In genomic region chr10:78159906-78160305, GRCm38 (mm10) we compare ENCODE assay signal across 8 mouse cellular contexts. TPM values are rescaled to one million over a fixed set of nuclear protein-coding genes. Genes with fewer than 3 reads are reported as not detected.
A peak's percentile ranks its signal among the peaks of the same experiment; 100 is the strongest.
DNase-seq lines count a peak whose midpoint lies in the region; ATAC-seq lines count a peak whose summit lies in the region.

No protein-coding gene starts in this region.

- H3K27me3 ChIP-seq in intestine, embryonic 14.5 days (replicated peaks; ENCODE audit: control insufficient read depth, insufficient read depth, low read length), result no peaks in the 10 kb centered on the region

- H3K9ac ChIP-seq in intestine, embryonic 14.5 days (ENCODE audit: low read length), result no peak overlapping the region

- intact Hi-C loops in left cerebral cortex, postnatal 25 days (cut with DNase I), result loop anchor here (1.0 kb wide), 2 partner anchors 91 to 129 kb away; partner anchors contain the start of gene Icosl

- WGBS in intestine, embryonic 14.5 days, result 3% methylated on average over 7 of the region's 7 CpGs

- peaks cover 42% of the 10 kb centered on the region for H3K36me3 ChIP-seq in intestine, embryonic 14.5 days (ENCODE audit: control insufficient read depth, insufficient read depth, low read length)

- H3K4me1 ChIP-seq in intestine, embryonic 14.5 days (replicated peaks; ENCODE audit: control insufficient read depth, insufficient read depth, low read length), result peaks cover 6% of the 10 kb centered on the region

- peak; percentile 86 to 96 for DNase-seq in adrenal gland, adult (ENCODE audit: inconsistent age in 2 of 2, low spot score in 1 of 2)
- DNase-seq in embryo, embryonic 10.5 days (ENCODE audit: low spot score), result peak; percentile 95
- peak; percentile 76 for DNase-seq in gastrocnemius, postnatal 25 days
- peak; percentile 95 for DNase-seq in intestine, embryonic 14.5 days (ENCODE audit: low spot score)
- DNase-seq in left cerebral cortex, postnatal 25 days (ENCODE audit: low spot score in 2 of 2), result peak; percentile 86 to 88
- peak; percentile 87 for DNase-seq in mesoderm, embryonic 11.5 days (ENCODE audit: low read depth, low spot score)
- DNase-seq in right cerebral cortex, postnatal 25 days, result peak; percentile 77
- DNase-seq in urinary bladder, postnatal 36 days (ENCODE audit: low spot score in 2 of 2), result peak; percentile 86 to 88

- H3K27ac ChIP-seq in intestine, embryonic 14.5 days (ENCODE audit: low read depth), result no peak overlapping the region

- H3K4me3 ChIP-seq in intestine, embryonic 14.5 days (ENCODE audit: low read depth, low read length), result no peak overlapping the region

- H3K9me3 ChIP-seq in intestine, embryonic 14.5 days (ENCODE audit: control insufficient read depth, low read length), result no peaks in the 10 kb centered on the region

- H3K4me2 ChIP-seq in intestine, embryonic 14.5 days (ENCODE audit: low read length), result peak overlapping the region; percentile 40; the same call in 1 of the 2 replicates

- ATAC-seq in intestine, embryonic 14.5 days (replicated peaks; ENCODE audit: low FRiP score, low TSS enrichment, low read depth), result peak; percentile 76

RNA-seq across cellular contexts. Expression of gene D10Jhu81e, which starts 9.7 kb away (rescaled TPM):
- total RNA-seq in gastrocnemius, postnatal 25 days (2021), result 100 to 1,000 TPM; 225 to 235 TPM
- 19.3 and 19.7 TPM in 2 replicates for polyA plus RNA-seq in intestine, embryonic 14.5 days (2014; fragmentation: Nextera tagmentation; extraction: Ambion mirVana)
- total RNA-seq in left cerebral cortex, postnatal 25 days (2021), result 100 to 1,000 TPM; 106 to 109 TPM

RNA-seq across cellular contexts. Expression of gene Pwp2, which starts 25.0 kb away (rescaled TPM):
- 1 to 10 TPM; 7.6 to 8.3 TPM for total RNA-seq in gastrocnemius, postnatal 25 days (2021)
- 19.0 and 21.5 TPM in 2 replicates for polyA plus RNA-seq in intestine, embryonic 14.5 days (2014; fragmentation: Nextera tagmentation; extraction: Ambion mirVana)
- 10 to 100 TPM; 16.7 to 18.2 TPM for total RNA-seq in left cerebral cortex, postnatal 25 days (2021)
